Mouse (Mus musculus) left cerebral cortex, postnatal 10 days (tissue): Measurements from ENCODE around the gene Stard3nl. TPM values are rescaled to one million over a fixed set of nuclear protein-coding genes. Genes with fewer than 3 reads are reported as not detected.

Source experiments
- total RNA-seq, 2 experiments: library from RNA; stranded (reverse); gene quantifications; 2 replicates each; pipeline ENCODE4 v1.2.3; 2021

Stard3nl gene
- total RNA-seq, 2 experiments from 2014 or later, result 85.7 to 94.4 TPM

Other genes with a start within 250 kb of the Stard3nl start
- 10 to 100 TPM; 36.4 to 37.2 TPM for gene Epdr1, start 224.1 kb upstream of the Stard3nl start, total RNA-seq
- gene Sfrp4, start 227.3 kb upstream of the Stard3nl start, total RNA-seq, result 1 to 10 TPM; 1.6 to 1.8 TPM